Mouse (Mus musculus): ENCODE results near the gene Tmem30c. TPM values are rescaled to one million over a fixed set of nuclear protein-coding genes. Genes with fewer than 3 reads are reported as not detected.
A peak's percentile ranks its signal among the peaks of the same experiment; 100 is the strongest.

The Tmem30c gene
- total RNA-seq, 2 experiments from 2014 or later = not detected

DNA sequence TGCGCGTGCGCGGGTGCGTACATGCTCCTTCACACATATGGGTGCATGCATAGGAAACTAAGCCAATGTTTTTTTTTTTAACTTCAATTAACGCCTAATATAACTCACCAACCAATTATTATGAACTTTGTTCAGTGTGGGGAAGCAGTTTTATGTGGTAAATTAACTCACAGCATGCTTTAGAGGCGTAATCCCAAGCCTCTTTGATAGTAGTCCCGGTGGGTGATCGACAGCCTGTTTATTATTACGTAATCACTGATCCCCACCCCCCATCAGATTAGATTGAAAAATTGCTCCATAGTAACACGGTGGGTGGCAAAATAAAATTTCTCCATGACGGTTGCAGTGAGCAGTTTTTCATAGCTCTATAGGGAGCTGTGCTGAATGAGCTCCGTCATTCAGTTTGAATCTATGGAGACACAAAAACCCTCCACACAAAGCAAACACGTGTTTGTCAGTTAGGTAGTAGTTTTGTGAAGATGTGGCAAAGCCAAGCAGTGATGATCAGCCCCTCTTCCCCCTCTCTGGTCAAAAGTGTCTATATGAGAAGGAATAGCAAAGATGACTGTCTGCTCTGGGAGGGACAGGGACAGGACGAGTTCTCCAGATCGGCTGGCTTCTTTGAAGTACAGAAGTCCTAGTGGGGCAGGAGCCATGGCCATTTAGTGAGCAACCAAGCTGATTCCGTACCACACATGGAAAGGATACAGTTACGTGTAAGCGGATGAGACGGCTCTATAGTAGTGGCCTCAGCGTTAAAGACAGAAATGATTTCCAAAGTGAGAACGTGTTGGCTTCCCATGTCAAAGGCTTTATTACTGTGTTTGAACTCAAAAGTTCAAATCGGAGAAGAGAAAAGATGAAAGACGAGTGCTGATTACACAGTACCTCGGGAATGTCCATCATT lies 10.4 kb upstream of the Tmem30c start:
- no peak for DNase-seq
- intact Hi-C loops (cut with DNase I; ENCODE audit: low total_unique reads) = no loop called here

DNA sequence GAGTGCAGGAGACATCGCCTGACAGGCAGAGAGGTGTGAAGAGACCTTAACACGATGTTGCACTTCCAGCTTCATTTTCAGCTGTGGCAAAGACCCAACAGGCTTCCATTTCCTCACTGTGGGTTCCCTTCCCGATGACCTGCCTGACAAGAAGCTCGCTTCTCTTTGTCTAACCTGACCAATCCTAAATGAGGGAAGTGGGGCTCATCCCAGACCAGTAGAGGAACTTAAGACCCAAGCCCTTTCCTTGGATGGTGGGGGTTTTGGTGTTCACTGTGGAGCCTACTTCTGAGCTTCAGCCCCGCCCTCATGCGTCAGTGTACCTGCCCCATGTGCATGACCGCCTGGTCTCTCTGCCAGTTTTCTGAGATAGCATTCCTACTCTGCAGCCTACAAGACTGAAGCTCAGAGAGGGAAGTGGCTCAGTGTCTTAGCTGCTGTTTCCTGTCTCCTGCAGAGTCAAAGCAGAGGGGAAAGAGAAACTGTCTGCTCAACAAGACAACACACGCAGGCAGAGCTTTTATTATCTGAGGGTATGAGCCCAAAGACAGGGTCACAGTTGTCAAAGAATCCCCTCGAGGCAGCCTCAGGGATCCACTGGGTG lies 8.9 kb upstream of the Tmem30c start:
- no peak for DNase-seq
- intact Hi-C loops (cut with DNase I; ENCODE audit: low total_unique reads) = no loop called here

DNA sequence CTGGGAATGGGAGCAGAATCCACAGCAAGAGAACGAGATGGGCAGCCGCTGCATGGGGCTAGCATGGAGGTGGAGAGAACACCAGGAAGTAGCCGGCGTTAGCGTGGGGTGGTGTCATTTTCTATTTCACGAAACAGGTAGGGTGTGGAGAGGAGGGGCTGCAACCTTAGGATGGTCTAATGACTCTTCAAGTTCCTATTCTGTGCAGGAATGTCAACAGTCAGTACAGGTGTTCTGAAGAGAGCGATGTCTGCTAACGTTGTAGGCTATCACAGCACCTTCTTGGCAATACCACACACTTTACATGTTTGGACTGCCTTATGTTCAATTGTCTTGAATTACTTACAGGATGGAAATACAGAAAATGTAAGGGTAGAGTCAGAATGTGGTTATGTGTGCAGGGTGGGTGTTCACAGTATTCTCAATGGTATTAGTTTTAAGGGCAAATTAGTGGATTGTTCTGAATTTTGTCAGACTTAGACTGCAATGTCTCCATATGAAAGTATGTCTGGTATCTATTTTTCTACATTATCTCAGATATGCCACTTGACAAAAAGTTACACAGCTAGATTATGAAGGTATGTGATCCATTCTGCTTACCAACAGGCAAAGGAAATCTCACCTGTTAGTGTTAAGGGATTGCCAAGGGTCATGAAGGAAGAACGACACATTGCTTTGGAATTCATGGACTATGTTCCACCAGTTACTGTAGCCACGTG lies 2.7 kb upstream of the Tmem30c start:
- no peak for DNase-seq

DNA sequence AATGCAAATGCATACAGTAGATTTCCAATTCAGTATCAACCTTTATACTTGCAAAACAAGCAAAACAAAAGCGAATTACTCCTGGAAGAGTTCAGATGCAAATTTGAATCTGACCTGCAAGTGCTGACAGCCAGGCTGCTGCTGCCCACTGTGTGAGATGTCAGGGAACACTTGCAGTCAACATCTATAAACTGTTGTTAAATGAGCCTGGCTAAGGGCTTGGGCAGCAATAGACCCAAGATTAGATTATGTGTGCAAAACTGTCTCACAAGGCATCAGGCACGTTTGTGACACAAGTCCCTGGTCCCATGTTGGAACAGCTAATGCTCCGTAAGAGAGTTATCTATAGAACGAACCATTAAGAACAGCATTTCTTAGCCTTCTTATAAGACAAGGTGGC lies 369 bp downstream of the Tmem30c start:
- intact Hi-C loops (cut with DNase I; ENCODE audit: low total_unique reads) = no loop called here
- DNase-seq = no peak

More for the DNA sequence above, 2.7 kb upstream of the Tmem30c start:
- intact Hi-C loops (cut with DNase I; ENCODE audit: low total_unique reads) = no loop called here

DNA sequence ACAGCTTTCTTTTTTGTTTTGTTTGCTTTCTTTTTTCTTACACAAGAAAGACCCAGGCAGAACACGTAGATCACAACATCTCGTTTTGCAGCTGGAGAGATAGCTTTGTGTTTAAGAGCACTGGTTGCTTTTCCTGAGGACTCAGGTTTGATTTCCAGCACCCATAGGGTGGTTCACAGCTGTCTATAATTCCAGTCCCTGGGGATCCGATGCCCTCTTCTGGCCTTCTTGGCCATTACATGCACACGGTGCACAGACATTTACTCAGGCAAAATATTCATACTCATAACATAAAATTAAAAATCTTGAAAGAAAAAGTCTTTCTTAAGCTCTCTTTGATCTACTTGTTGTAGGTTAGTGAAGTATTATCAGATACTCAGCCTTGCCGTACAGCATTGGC lies 969 bp downstream of the Tmem30c start:
- DNase-seq = no peak
- intact Hi-C loops (cut with DNase I; ENCODE audit: low total_unique reads) = no loop called here

DNA sequence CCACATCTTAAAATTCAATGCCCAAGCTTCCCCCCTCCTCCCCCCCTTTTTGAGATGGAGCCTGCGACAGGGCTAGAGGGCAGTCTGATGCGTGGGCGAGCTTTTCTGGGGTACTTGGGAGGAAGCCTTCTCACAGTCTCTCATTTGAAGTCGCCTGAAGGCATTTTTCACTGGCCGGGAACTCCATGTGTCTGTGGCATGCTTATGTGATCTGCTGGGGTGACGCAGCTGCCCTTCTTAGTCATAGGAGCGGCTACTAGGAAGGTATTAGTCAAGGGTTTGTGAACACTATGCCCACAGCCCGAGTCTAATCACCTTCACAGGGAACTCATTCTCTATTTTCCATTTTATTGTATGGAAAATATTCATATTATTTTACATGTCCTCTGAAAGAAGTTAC lies 11.2 kb downstream of the Tmem30c start:
- intact Hi-C loops (cut with DNase I; ENCODE audit: low total_unique reads) = no loop called here
- DNase-seq = no peak

DNA sequence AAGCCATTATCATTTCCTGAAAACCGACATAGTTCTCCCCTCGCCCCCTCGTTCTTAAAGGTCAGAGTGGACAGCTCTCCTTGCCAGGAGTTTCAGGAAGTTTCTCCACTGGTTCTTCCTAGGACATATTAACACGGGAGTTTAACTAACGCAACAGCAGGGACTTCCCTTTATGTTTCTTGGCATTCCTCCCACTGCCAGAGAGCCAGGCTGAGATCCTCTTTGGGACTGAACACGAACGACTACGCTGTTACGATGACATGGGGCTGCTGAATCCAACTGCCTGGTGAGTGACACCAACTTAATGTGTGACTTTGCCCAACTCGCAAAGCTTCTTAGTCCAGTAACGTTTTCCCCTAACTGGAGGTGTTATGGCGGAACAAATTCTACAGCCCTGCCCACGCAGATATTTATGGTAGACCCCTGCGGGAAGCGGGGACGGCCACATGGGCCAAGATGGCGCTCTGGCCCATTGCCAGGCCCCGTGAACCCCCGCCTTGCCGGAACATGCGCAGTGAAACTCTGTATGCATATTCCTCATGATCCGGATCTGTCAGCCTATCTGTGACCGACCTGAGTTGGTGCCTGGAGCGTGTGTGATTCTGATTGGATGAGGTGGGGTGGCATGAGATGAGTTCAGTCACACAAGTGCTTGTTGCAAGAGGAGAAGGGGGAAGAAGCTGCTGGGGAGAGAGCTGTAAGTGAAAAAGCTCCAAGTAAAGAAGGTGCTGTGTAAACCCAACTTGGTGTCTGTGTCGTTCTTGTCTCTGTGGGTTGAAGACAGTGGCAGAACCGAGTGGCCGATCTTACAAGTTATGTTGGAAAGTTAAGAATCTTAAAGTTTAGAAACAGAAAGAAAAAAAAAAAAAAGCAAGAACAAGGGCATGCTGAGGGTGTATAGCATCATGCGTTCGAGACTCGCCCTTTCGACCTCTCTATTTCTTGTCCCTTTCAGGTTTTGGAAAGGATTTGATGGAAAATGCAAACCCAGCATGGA lies 12.1 kb downstream of the Tmem30c start:
- no peak for DNase-seq

DNA sequence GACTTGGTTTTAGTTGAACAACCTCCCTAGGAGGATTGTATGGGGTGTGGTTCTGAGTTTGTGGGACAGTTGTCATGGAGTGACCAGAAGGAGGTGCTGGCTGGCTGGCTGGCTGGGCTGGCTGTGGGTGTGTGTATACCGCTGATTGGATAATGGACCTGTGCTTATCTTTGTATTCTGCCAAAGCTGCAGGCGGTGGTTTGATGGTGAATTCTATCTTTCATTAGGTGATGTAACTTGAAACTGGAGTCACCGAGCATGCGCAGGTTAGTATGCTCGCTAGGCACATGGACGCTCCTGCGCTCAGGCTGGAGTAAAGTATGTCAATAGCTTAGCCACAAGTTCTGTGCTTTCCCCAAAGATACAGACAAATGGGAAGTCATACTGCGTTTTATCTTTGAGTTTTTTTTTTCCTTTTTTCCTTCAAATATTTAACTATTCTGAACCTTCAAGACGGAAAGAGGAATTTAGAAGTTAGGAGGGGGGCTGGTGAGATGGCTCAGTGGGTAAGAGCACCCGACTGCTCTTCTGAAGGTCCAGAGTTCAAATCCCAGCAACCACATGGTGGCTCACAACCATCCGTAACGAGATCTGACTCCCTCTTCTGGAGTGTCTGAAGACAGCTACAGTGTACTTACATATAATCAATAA lies 13.6 kb downstream of the Tmem30c start:
- DNase-seq = no peak
- intact Hi-C loops (cut with DNase I; ENCODE audit: low total_unique reads) = no loop called here

More for the DNA sequence above, 12.1 kb downstream of the Tmem30c start:
- intact Hi-C loops (cut with DNase I; ENCODE audit: low total_unique reads) = no loop called here

DNA sequence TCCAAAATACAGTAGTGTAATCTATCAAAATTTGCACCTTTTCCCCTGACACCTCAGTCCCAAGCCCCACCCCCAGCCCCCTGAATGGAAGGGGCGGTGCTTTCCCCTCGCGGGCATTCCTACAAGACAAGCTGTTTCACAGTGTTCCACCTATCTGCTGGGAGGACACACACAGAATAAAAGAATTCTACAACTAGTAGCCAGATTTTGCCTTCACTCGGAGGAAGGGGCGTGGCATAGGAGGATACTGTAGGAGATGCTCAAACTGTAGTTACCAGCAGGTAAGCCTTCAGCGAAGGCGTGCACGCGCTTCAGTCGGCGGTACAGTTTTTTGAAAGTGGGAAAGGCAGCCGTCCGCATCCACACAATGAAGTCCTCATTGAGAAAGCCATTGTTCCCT lies 22.9 kb downstream of the Tmem30c start:
- DNase-seq = no peak
- intact Hi-C loops (cut with DNase I; ENCODE audit: low total_unique reads) = no loop called here

DNA sequence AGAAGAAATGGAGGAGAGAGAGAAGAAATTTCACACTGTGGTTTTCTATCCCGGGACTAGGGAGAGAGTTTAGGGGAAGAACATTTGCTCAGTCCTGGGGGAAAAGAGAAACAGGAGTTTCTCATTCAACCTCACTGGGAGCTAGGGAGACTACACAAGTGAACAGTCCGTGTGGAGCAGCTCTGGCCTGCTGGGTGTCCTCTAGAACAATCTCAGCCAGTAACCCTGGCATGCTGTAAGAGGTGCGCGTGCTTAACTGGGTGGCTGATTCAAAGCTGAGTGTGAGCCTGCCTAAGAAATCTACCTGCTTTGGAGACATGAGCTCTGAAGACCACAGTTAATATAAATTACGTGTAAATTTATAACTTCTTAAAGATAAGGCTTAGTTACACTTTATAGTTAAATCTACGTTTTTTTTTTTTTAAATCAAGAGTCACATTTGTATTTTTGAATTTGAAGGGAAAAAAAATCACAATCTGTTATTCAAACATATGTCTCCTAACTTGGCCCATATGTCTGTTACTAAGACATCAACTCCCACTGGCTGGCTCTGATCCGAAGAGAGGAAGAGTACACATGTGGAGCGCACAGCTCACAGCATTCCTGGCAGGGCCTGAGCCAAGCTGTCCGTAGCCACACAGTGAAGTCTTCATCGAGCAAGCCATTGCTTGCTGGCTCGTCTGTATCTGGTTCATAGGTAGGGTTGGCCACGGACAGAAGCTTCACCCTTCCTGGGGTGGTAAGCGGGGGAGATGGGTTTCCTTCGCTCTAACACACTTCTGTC lies 24.4 kb downstream of the Tmem30c start:
- DNase-seq = peak; percentile 22
- intact Hi-C loops (cut with DNase I; ENCODE audit: low total_unique reads) = no loop called here

DNA sequence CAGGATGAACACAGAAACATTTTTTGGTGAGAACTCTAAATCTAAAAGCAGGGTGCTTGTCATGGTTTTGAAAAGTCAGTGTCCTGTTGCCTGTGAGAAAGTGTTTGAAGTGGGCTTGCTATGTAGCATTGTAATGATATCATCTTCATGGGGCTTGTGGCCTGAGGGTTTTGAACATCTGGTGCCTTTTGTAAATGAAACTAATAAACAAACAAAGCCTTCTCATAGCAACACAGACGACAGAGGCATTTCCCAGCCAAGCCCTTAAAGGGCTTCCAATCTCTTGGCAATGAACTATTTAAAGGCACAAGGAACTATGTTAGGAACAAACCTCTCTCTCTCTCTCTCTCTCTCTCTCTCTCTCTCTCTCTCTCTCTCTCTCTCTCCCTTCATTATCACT lies 25.6 kb downstream of the Tmem30c start:
- peak; percentile 28 for DNase-seq
- intact Hi-C loops (cut with DNase I; ENCODE audit: low total_unique reads) = no loop called here

DNA sequence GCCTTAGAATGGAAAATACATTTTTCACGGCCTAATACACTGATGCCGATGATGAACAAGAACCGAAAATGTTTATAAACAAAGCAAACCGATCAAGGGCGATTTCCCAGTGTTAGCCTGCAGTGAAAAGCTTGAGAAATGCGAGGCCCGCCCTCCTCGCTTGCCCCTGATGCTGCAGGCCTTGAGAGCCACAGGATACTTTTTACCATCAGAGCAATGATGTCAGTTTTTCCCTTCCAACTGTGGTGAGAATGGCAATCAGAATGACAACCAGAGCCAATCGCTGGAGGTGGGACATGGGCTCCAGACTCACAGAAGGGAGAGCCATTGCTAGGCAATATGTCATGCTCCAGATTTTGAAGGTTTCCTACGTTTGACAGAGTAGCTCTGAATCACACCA lies 32.5 kb downstream of the Tmem30c start:
- intact Hi-C loops (cut with DNase I; ENCODE audit: low total_unique reads) = no loop called here
- DNase-seq = no peak

DNA sequence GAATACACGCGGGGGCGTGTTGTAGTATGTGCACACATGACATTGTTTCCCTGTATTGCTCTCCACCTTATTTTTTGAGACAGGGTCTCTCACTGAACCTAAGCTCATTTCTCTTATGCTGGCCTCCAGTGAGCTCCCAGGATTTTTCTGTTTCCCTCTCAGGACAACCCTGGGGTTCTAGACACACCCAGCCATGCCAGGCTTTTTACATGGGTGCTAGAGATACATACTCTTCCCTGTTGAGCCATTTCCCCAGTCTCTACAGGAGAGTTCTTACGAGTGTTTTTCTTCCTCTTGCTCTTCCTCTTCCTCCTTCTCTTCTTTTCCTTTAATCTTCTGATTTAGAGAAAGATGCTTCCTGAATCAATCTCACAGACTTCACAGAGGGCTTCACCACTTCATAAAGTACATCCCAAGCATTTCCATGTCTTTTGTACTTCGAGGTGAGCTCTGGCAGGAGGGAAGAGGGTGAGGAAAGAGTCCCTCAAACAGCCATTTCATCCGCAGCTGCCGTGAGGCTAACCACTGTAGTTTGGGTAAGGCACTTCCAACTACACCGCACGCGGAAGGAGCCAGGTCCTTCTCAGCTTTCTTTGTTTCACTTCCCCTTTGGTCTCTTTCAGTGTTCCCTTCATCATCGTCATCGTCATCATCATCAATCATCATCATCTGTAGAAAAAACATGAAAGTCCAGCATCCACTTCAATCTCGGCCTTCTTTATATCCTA lies 33.1 kb downstream of the Tmem30c start:
- intact Hi-C loops (cut with DNase I; ENCODE audit: low total_unique reads) = no loop called here
- no peak for DNase-seq

DNA sequence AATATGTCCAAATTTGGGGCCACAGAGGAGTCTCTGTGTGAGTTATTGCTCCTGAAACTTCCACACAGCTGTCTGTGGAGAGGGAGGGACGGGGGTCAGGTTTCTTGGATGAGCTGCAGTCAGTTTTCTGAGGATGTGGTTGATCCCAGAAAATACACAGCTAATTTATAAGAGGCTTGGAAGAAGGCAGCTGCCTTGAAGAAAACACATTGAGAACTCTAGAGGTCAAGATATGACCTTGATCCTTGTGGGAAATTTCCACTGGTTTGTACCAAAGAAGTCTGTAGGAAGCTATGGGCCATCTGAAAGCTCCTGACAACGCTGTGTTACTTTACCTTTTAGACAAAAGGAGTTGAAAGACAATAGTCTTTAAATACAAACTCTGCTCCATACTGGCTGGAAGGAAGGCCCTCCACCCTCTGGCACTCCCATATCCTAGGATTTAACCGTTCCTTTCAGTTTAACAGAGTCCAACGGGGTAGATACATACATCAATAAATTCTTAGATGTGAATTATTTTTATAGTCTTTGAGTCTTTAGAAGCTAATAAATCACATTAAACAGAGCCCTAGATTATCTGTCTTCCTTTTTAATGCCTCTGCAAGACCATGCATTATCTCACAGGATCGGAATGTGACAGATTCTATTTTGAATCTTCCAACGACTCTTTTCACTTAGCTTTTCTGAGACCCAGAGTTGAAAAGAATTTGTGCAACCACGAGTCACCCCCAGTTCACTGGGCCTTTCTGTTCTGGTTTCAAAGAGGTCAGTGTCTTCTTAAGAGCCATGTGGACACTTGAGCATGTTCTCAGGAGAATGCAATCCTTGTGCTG lies 40.9 kb downstream of the Tmem30c start:
- no peak for DNase-seq
- intact Hi-C loops (cut with DNase I; ENCODE audit: low total_unique reads) = no loop called here

DNA sequence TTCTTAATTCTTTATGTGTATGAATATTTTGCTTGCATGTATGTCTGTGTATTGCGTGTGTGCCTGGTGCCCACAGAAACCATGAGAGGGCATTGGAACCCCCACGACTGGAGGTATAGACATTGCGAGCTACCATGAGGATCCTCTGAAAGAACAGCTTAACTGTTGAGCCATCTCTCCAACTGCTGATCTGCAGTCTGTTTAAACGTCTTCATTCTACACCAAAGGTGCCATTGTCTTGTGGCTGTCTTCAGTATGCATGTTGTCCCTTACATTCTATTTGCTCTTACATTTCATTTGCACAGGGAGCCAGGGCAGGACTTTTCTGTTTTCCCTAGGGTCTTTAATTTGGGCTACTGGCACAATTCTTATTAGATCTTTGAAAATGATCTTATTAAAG lies 41.7 kb downstream of the Tmem30c start:
- no peak for DNase-seq
- intact Hi-C loops (cut with DNase I; ENCODE audit: low total_unique reads) = no loop called here

DNA sequence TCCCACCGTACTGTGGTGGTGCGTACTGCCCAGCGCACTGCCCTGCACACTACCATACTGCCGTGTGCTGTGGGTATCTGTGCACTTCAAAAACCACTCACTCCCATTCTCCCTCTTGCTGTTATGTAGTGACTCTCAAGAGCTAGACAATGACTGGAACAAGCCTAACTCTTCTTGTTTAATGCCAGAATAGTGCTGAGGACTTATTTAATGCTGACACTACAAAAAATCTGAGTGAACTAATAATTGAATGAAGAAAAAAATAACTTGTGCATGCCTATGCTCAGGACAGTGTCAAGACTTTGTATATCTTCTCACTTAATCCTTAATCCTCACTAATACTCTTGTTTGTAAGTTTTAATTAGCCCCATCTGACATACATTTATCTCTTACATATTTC lies 45.2 kb downstream of the Tmem30c start:
- intact Hi-C loops (cut with DNase I; ENCODE audit: low total_unique reads) = no loop called here
- DNase-seq = no peak

DNA sequence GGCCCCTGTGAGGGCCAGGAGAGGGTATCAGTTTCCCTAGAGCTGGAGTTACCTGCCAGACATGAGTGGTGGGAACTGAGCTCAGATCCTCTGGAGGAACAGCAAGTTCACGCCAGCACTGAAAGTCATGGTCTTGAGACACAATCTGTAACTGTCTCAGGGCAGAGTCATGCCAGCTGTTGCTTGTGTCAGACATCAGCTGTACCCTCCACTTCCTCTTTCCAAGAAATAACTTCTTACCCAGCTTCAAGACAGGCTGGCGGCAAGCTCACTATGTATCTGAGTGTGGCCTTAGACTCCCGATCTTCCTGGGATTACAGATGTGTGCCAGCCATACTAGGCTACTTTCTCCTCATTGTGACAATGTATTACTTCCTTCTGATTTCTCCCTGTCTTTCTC lies 46.1 kb downstream of the Tmem30c start:
- intact Hi-C loops (cut with DNase I; ENCODE audit: low total_unique reads) = no loop called here

More for the DNA sequence above, 46.1 kb downstream of the Tmem30c start:
- DNase-seq = no peak

All from gastrocnemius, postnatal 14 days (tissue).